ENCODE assay signal across 8 mouse cellular contexts in the genomic region with DNA sequence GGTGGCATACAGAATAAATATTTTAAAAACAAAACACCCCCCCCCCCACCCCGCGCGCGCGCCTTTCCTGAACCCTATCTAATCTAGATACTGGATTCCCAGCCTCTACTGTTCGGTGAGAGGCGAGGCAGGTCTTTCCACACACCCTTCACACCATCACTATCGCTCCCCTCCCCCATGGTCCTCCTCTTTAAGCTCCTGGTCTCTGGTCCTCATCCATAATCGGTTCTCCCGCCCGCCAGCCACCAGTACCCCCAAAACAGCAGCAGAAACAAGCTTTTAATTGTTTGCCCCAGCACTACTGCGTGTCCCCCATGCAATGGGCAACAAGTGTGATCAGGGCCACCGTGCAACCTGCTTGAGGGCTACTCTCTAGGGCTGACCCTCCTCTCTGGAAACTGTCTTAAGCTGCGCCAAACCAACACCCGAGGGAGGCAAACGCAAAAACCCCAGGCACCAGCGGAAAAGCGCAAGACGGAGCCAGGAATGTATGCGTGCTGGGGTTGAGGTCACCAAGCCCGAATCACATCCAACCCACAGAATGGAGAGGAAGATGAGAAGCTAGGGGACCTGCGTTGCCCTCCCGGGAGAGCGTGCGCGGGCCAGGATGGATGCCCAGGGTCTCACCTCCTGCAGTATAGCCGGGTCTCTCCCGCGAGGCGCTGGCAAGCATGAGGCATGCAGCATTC. TPM values are rescaled to one million over a fixed set of nuclear protein-coding genes. Genes with fewer than 3 reads are reported as not detected.
DNase-seq lines count a peak whose midpoint lies in the region; ATAC-seq lines count a peak whose summit lies in the region.

No protein-coding gene starts in this region.

- peak; percentile 9 to 11 for DNase-seq in layer of hippocampus, adult 8-10 months (ENCODE audit: low spot score in 2 of 2)
- no peak for DNase-seq in layer of hippocampus, adult 9-10 months (ENCODE audit: low spot score)
- no peak for DNase-seq in liver, embryonic 13.5 days
- peak; percentile 41 to 43 for DNase-seq in right cerebral cortex, adult 2 months (ENCODE audit: low spot score in 2 of 2)
- DNase-seq in urinary bladder, postnatal 25 days (ENCODE audit: low spot score): no peak
- DNase-seq in urinary bladder, postnatal 36 days (ENCODE audit: low spot score in 2 of 2): no peak

- peak overlapping the region; percentile 82 for H3K9ac ChIP-seq in embryonic facial prominence, embryonic 13.5 days
- peak overlapping the region; percentile 92 for H3K9ac ChIP-seq in hindbrain, embryonic 13.5 days
- H3K9ac ChIP-seq in liver, embryonic 13.5 days: no peak overlapping the region

- no peaks in the 10 kb centered on the region for H3K9me3 ChIP-seq in embryonic facial prominence, embryonic 13.5 days
- H3K9me3 ChIP-seq in hindbrain, embryonic 13.5 days: no peaks in the 10 kb centered on the region
- no peaks in the 10 kb centered on the region for H3K9me3 ChIP-seq in liver, embryonic 13.5 days (replicated peaks)

- H3K27me3 ChIP-seq in embryonic facial prominence, embryonic 13.5 days: peaks cover 36% of the 10 kb centered on the region; the same call in 1 of the 2 replicates
- peaks cover 13% of the 10 kb centered on the region for H3K27me3 ChIP-seq in hindbrain, embryonic 13.5 days
- peaks cover 34% of the 10 kb centered on the region for H3K27me3 ChIP-seq in liver, embryonic 13.5 days

- no peaks in the 10 kb centered on the region for H3K36me3 ChIP-seq in embryonic facial prominence, embryonic 13.5 days
- H3K36me3 ChIP-seq in hindbrain, embryonic 13.5 days: peaks cover 10% of the 10 kb centered on the region
- H3K36me3 ChIP-seq in liver, embryonic 13.5 days: no peaks in the 10 kb centered on the region

- H3K4me3 ChIP-seq in embryonic facial prominence, embryonic 13.5 days: peak overlapping the region; percentile 73
- peak overlapping the region; percentile 72 for H3K4me3 ChIP-seq in hindbrain, embryonic 13.5 days
- H3K4me3 ChIP-seq in liver, embryonic 13.5 days (replicated peaks): no peak overlapping the region

- peaks cover 10% of the 10 kb centered on the region for H3K4me1 ChIP-seq in embryonic facial prominence, embryonic 13.5 days
- peaks cover 30% of the 10 kb centered on the region for H3K4me1 ChIP-seq in hindbrain, embryonic 13.5 days (replicated peaks)
- H3K4me1 ChIP-seq in liver, embryonic 13.5 days (replicated peaks): peaks cover 4% of the 10 kb centered on the region; the same call in 1 of the 2 replicates

- WGBS in embryonic facial prominence, embryonic 13.5 days: 2% methylated on average over 30 of the region's 30 CpGs
- 5% methylated on average over 30 of the region's 30 CpGs for WGBS in hindbrain, embryonic 13.5 days
- 2% methylated on average over 30 of the region's 30 CpGs for WGBS in liver, embryonic 13.5 days (ENCODE audit: insufficient replicate concordance)

- no peak for ATAC-seq in embryonic facial prominence, embryonic 13.5 days (ENCODE audit: insufficient number of reproducible peaks, insufficient read depth, low FRiP score, low TSS enrichment, low read depth)
- peak; percentile 61; the same call in 1 of the 2 replicates for ATAC-seq in hindbrain, embryonic 13.5 days (ENCODE audit: low FRiP score)
- no peak for ATAC-seq in liver, embryonic 13.5 days (ENCODE audit: low read depth)

- H3K4me2 ChIP-seq in embryonic facial prominence, embryonic 13.5 days: peak overlapping the region; percentile 96
- H3K4me2 ChIP-seq in hindbrain, embryonic 13.5 days: peak overlapping the region; percentile 88
- H3K4me2 ChIP-seq in liver, embryonic 13.5 days: peak overlapping the region; percentile 64

- no peak overlapping the region for H3K27ac ChIP-seq in embryonic facial prominence, embryonic 13.5 days
- H3K27ac ChIP-seq in hindbrain, embryonic 13.5 days: peak overlapping the region; percentile 52
- no peak overlapping the region for H3K27ac ChIP-seq in liver, embryonic 13.5 days

RNA-seq across cellular contexts. Expression of gene Kcnk2, which starts 59.5 kb away (rescaled TPM):
- total RNA-seq in layer of hippocampus, adult 8-10 months (2022): 10 to 100 TPM; 38.1 to 39.9 (median 39.1) TPM
- 9.3 and 9.5 TPM in 2 replicates for polyA plus RNA-seq in embryonic facial prominence, embryonic 13.5 days (2015; fragmentation: Nextera tagmentation; extraction: Ambion mirVana)
- polyA plus RNA-seq in hindbrain, embryonic 13.5 days (2015; fragmentation: Nextera tagmentation; extraction: Ambion mirVana): 15.5 and 17.3 TPM in 2 replicates
- 0.07 TPM in 2 replicates for polyA plus RNA-seq in liver, embryonic 13.5 days (2015; fragmentation: Nextera tagmentation; extraction: Ambion mirVana)

Comparison
In these comparisons a context has a peak if more than half of its experiments do, and no peak if none do; other contexts are left out.
1. DNase-seq: peak in layer of hippocampus, adult 8-10 months (2 of 2) and right cerebral cortex, adult 2 months (2 of 2); none in layer of hippocampus, adult 9-10 months (single experiment), liver, embryonic 13.5 days (single experiment), urinary bladder, postnatal 25 days (single experiment) and urinary bladder, postnatal 36 days (0 of 2).
2. Peak in every context shown above with its lines, with median percentiles within 50 percentile points of each other: H3K4me2 ChIP-seq.